Mouse (Mus musculus): ENCODE results near the gene Rab3c.
A peak's percentile ranks its signal among the peaks of the same experiment; 100 is the strongest.

Gene Rab3c

GRCm38 (mm10) chr13:110280563-110281144 is at the start of gene Rab3c:
Gene Rab3c, minus strand, starts transcription at chr13:110280996.
- no peak for DNase-seq (ENCODE audit: low read depth)

- peak; percentile 2 for DNase-seq (ENCODE audit: low read depth)
Observed at GRCm38 (mm10) chr13:110318746-110319145, 38.0 kb upstream of the Rab3c start.

GRCm38 (mm10) chr13:110307188-110307587 is 26.4 kb upstream of the Rab3c start:
- no peak for DNase-seq (ENCODE audit: low read depth)

GRCm38 (mm10) chr13:110297112-110297511 is 16.3 kb upstream of the Rab3c start:
- DNase-seq (ENCODE audit: low read depth): no peak

GRCm38 (mm10) chr13:110288499-110288898 is 7.7 kb upstream of the Rab3c start:
- DNase-seq (ENCODE audit: low read depth): peak; percentile 5

- no peak for DNase-seq (ENCODE audit: low read depth)
Observed at GRCm38 (mm10) chr13:110283781-110284180, 3.0 kb upstream of the Rab3c start.

GRCm38 (mm10) chr13:110280028-110280562 is 701 bp downstream of the Rab3c start:
- DNase-seq (ENCODE audit: low read depth): no peak

- DNase-seq (ENCODE audit: low read depth): no peak
Observed at GRCm38 (mm10) chr13:110278976-110279736, 1.6 kb downstream of the Rab3c start.

GRCm38 (mm10) chr13:110277709-110278108 is 3.1 kb downstream of the Rab3c start:
- no peak for DNase-seq (ENCODE audit: low read depth)

GRCm38 (mm10) chr13:110275471-110275870 is 5.3 kb downstream of the Rab3c start:
- DNase-seq (ENCODE audit: low read depth): no peak

GRCm38 (mm10) chr13:110260649-110261048 is 20.1 kb downstream of the Rab3c start:
- no peak for DNase-seq (ENCODE audit: low read depth)

- no peak for DNase-seq (ENCODE audit: low read depth)
Observed at GRCm38 (mm10) chr13:110251453-110251852, 29.3 kb downstream of the Rab3c start.

- peak; percentile 1 for DNase-seq (ENCODE audit: low read depth)
Observed at GRCm38 (mm10) chr13:110248481-110248880, 32.3 kb downstream of the Rab3c start.

- no peak for DNase-seq (ENCODE audit: low read depth)
Observed at GRCm38 (mm10) chr13:110238970-110239369, 41.8 kb downstream of the Rab3c start.

- DNase-seq (ENCODE audit: low read depth): no peak
Observed at GRCm38 (mm10) chr13:110237209-110237935, 43.4 kb downstream of the Rab3c start.

- no peak for DNase-seq (ENCODE audit: low read depth)
Observed at GRCm38 (mm10) chr13:110233364-110233763, 47.4 kb downstream of the Rab3c start.

- DNase-seq (ENCODE audit: low read depth): no peak
Observed at GRCm38 (mm10) chr13:110231086-110231688, 49.6 kb downstream of the Rab3c start.

GRCm38 (mm10) chr13:110230046-110230445 is 50.8 kb downstream of the Rab3c start:
- DNase-seq (ENCODE audit: low read depth): peak; percentile 4

GRCm38 (mm10) chr13:110219195-110219594 is 61.6 kb downstream of the Rab3c start:
- no peak for DNase-seq (ENCODE audit: low read depth)

- peak; percentile 4 for DNase-seq (ENCODE audit: low read depth)
Observed at GRCm38 (mm10) chr13:110218497-110218896, 62.3 kb downstream of the Rab3c start.

- no peak for DNase-seq (ENCODE audit: low read depth)
Observed at GRCm38 (mm10) chr13:110211526-110212075, 69.2 kb downstream of the Rab3c start.

GRCm38 (mm10) chr13:110198906-110199305 is 81.9 kb downstream of the Rab3c start:
- DNase-seq (ENCODE audit: low read depth): no peak
